Mouse (Mus musculus) myocyte (in vitro differentiated cells): ENCODE measurements at regions not wholly inside any gene's neighbourhood (a gene's known extent, or its start where the extent isn't known, plus 50 kb on each side); places are given as distances from the start of the nearest gene placed in this dataset.

ENCODE experiments used
- CEBPB ChIP-seq: IDR thresholded peaks from 2 replicates; pipeline ENCODE4 v1.6.1; 2011; ENCODE audit warnings: mild to moderate bottlenecking, moderate library complexity; ENCODE audit not compliant: poor library complexity, insufficient read depth, severe bottlenecking
- E2F4 ChIP-seq: IDR thresholded peaks from one replicate; pipeline ENCODE4 v1.6.1; 2011; ENCODE audit warnings: mild to moderate bottlenecking, control low read depth, moderate library complexity; ENCODE audit not compliant: insufficient read depth
- MAX ChIP-seq: IDR thresholded peaks from one replicate; pipeline ENCODE4 v1.6.1; 2011; ENCODE audit warnings: low read depth, mild to moderate bottlenecking, control low read depth
- MYOD1 ChIP-seq, 3 experiments: IDR thresholded peaks; one replicate each; pipeline ENCODE4 v1.6.1; 2011; ENCODE audit warnings: control low read depth in 2 of 3, low read depth in 2 of 3, mild to moderate bottlenecking in 2 of 3, moderate library complexity in 1 of 3; ENCODE audit not compliant: insufficient read length in 2 of 3, control insufficient read depth in 1 of 3
- MYOG ChIP-seq, 3 experiments: IDR thresholded peaks; one replicate each; pipeline ENCODE4 v1.6.1; 2011; ENCODE audit warnings: control low read depth in 2 of 3, low read depth in 2 of 3, mild to moderate bottlenecking in 2 of 3; ENCODE audit not compliant: insufficient read length in 2 of 3, control insufficient read depth in 1 of 3, insufficient read depth in 1 of 3
- POLR2A ChIP-seq: IDR thresholded peaks from one replicate; pipeline ENCODE4 v1.6.1; 2011; ENCODE audit warnings: low read depth, mild to moderate bottlenecking, control low read depth, moderate library complexity; ENCODE audit not compliant: insufficient read length
- POLR2AphosphoS2 ChIP-seq: IDR thresholded peaks from one replicate; pipeline ENCODE4 v1.6.1; 2011; ENCODE audit warnings: low read depth, control low read depth; ENCODE audit not compliant: insufficient read length
- SRF ChIP-seq: IDR thresholded peaks from one replicate; pipeline ENCODE4 v1.6.1; 2011; ENCODE audit warnings: low read depth; ENCODE audit not compliant: control insufficient read depth, insufficient read length
- TCF12 ChIP-seq: IDR thresholded peaks from one replicate; pipeline ENCODE4 v1.6.1; 2011; ENCODE audit warnings: mild to moderate bottlenecking, control low read depth; ENCODE audit not compliant: poor library complexity, insufficient read depth, severe bottlenecking
- TCF3 ChIP-seq: IDR thresholded peaks from one replicate; pipeline ENCODE4 v1.6.1; 2011; ENCODE audit warnings: low read depth, control low read depth; ENCODE audit not compliant: insufficient read length
- USF1 ChIP-seq: IDR thresholded peaks from one replicate; pipeline ENCODE4 v1.6.1; 2011; ENCODE audit warnings: low read depth, mild to moderate bottlenecking, control low read depth, moderate library complexity

DNA sequence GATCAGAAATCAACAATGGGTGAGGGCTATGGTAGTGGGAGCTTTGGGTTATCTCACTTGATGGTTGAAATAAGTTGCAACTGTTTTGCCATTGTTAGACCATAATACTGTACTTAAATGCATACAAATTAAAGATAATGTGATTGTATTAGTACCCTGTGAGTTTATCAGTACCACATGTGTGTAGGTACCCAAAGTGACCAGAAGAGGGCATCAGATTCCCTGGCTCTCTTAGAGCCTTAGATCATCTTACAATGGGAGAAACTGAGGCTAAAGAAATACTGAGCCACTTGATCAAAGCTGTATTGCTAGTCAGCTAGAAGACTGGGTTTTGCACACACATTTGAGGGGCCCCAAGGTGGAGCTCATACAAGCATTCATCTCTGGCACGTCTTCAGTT lies 155.5 kb downstream of the Fgf9 start:
- TF ChIP-seq POLR2A: no peak
- TF ChIP-seq USF1: no peak
- TF ChIP-seq POLR2AphosphoS2: no peak
- no peak for TF ChIP-seq SRF
- no peak for TF ChIP-seq CEBPB
- no peak for TF ChIP-seq MAX
- TF ChIP-seq TCF3: no peak
- no peak for TF ChIP-seq E2F4
- TF ChIP-seq MYOD1 (IDR thresholded peaks at IDR 0.05; ENCODE audit: control insufficient read depth in 1 of 3, insufficient read length in 2 of 3, low read depth in 2 of 3): no peak
- no peak for TF ChIP-seq TCF12
- TF ChIP-seq MYOG (IDR thresholded peaks at IDR 0.05; ENCODE audit: control insufficient read depth in 1 of 3, insufficient read depth in 1 of 3, insufficient read length in 2 of 3, low read depth in 2 of 3): no peak
